Mouse (Mus musculus) hindbrain, embryonic 16.5 days (tissue): ENCODE data around the gene Taar6. TPM values are rescaled to one million over a fixed set of nuclear protein-coding genes. Genes with fewer than 3 reads are reported as not detected.

Experiments used
- ATAC-seq: fragments of 200-750 bp; cut with Nextera tagmentation; 2 replicates; pipeline ENCODE4 v1.8.0; 2017; ENCODE audit warnings: moderate TSS enrichment, moderate library complexity
- H3K27ac ChIP-seq: fragments of 300-500 bp; sonication (generic); 2 replicates; pipeline ENCODE4 v1.5.1; 2014; ENCODE audit warnings: low read depth, mild to moderate bottlenecking, control low read depth, low read length, moderate library complexity
- H3K27me3 ChIP-seq: fragments of 300-500 bp; sonication (generic); replicated peaks from 2 replicates; pipeline ENCODE4 v1.6.1; 2014; ENCODE audit warnings: low read length; ENCODE audit not compliant: control insufficient read depth, insufficient read depth
- H3K36me3 ChIP-seq: fragments of 300-500 bp; sonication (generic); 2 replicates; pipeline ENCODE4 v1.6.1; 2014; ENCODE audit warnings: mild to moderate bottlenecking, low read length, moderate library complexity, mixed read lengths; ENCODE audit not compliant: control insufficient read depth, insufficient read depth
- H3K4me1 ChIP-seq: fragments of 300-500 bp; sonication (generic); 2 replicates; pipeline ENCODE4 v1.6.1; 2014; ENCODE audit warnings: low read depth, low read length; ENCODE audit not compliant: control insufficient read depth, insufficient read depth
- H3K4me2 ChIP-seq: fragments of 300-500 bp; sonication (generic); 2 replicates; pipeline ENCODE4 v1.6.1; 2014; ENCODE audit warnings: mild to moderate bottlenecking, low read length, control low read depth, moderate library complexity
- H3K4me3 ChIP-seq: fragments of 300-500 bp; sonication (generic); 2 replicates; pipeline ENCODE4 v1.5.1; 2014; ENCODE audit warnings: mild to moderate bottlenecking, low read length, control low read depth, moderate library complexity
- H3K9ac ChIP-seq: fragments of 300-500 bp; sonication (generic); 2 replicates; pipeline ENCODE4 v1.6.1; 2014; ENCODE audit warnings: low read depth, mild to moderate bottlenecking, control low read depth, low read length, moderate library complexity
- H3K9me3 ChIP-seq: fragments of 300-500 bp; sonication (generic); 2 replicates; pipeline ENCODE4 v1.6.1; 2014; ENCODE audit warnings: mild to moderate bottlenecking, low read length, moderate library complexity; ENCODE audit not compliant: control insufficient read depth
- whole genome bisulfite sequencing: fragments of 180-500 bp; shearing (Covaris S2); extraction: QIAGEN DNeasy Blood & Tissue Kit; methylation state at CpG from one replicate; pipeline ENCODE4 v1.1.7; 2014; 5-methylcytosine and 5-hydroxymethylcytosine counted together
- polyA plus RNA-seq: library from polyadenylated mRNA; unstranded; fragments of >200 nt; fragmentation: Nextera tagmentation; extraction: Ambion mirVana; gene quantifications from 2 replicates; pipeline ENCODE4 v1.2.1, GENCODE M21; 2015

Taar6 gene
- polyA plus RNA-seq, 1 experiment from 2014 or later: not detected

DNA sequence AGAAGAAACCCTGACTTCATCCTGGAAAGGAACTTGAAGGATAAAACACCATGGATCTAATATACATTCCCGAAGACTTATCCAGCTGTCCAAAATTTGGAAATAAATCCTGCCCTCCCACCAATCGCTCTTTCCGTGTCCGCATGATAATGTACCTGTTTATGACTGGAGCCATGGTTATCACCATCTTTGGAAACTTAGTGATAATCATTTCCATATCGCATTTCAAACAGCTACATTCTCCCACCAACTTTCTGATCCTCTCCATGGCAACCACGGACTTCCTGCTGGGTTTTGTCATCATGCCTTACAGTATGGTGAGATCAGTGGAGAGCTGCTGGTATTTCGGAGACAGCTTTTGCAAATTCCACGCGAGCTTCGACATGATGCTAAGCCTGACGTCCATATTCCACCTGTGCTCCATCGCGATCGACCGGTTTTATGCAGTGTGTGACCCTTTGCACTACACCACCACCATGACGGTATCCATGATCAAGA, 35.9 kb downstream of the Taar6 start, which contains the start of gene Taar3:
Taar3 (plus strand) TSS at position 51 of the 498 bp plus-strand sequence.
- ATAC-seq: no peak
- Histone ChIP-seq H3K27me3 (no peaks in the 10 kb centered on the region), H3K27ac (no peak within 1 kb of the TSS), H3K9me3 (no peaks in the 10 kb centered on the region), H3K4me2 (no peak within 1 kb of the TSS), H3K9ac (no peak within 1 kb of the TSS), H3K36me3 (no peaks in the 10 kb centered on the region), H3K4me1 (no peaks in the 10 kb centered on the region), H3K4me3 (no peak within 1 kb of the TSS)
- 77% methylated on average over 16 of the region's 16 CpGs for WGBS

DNA sequence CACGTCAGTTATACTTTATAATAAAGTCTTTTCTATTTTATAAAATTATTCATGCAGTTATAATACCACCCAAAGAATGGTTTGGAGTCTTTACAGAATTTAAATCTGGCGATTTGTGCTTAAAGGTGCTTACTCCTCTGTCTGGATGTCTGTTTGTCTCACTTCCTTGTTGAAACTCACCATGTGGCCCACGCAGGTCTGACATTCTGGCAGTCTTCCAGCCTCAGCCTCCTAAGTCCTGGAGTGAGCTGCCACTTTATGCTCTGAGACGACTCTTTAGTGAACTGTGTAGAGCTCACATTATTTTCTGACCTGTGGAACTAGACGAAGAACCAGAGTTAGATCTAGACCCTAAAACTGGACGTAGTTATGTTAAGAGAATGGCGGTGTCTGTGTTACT, 37.4 kb downstream of the Taar6 start:
- Histone ChIP-seq H3K9ac (no peak overlapping the region), H3K27me3 (no peaks in the 10 kb centered on the region)
- 66% methylated on average over 7 of the region's 7 CpGs for WGBS

DNA sequence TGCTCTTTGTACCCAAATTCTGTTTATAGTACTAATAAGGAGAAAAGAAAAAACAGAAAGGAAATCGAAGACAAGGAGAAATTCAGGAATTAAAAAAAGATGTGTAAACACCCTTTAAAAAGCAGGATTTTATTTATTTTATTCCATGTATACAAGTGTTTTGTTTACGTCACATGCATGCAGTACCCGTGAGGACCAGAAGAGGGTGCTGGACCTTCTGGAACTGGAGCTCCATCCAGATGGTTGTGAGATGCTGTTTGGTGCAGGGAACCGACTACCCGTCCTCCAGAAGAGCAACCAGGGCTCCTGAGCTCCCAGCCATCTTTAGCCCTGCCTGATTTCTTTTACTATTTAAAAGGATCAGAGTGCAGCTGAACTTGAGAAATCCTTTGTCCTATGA, 43.0 kb downstream of the Taar6 start:
- no peaks in the 10 kb centered on the region for H3K36me3 ChIP-seq
- H3K4me2 ChIP-seq: no peak overlapping the region
- no peak overlapping the region for H3K4me3 ChIP-seq
- WGBS: 79% methylated on average over 5 of the region's 5 CpGs
- ATAC-seq: no peak
- H3K9ac ChIP-seq: no peak overlapping the region
- no peak overlapping the region for H3K27ac ChIP-seq
- no peaks in the 10 kb centered on the region for H3K4me1 ChIP-seq
- no peaks in the 10 kb centered on the region for H3K27me3 ChIP-seq
- H3K9me3 ChIP-seq: no peaks in the 10 kb centered on the region

More for the DNA sequence above, 37.4 kb downstream of the Taar6 start:
- no peak overlapping the region for H3K27ac ChIP-seq
- no peak overlapping the region for H3K4me3 ChIP-seq
- H3K36me3 ChIP-seq: no peaks in the 10 kb centered on the region
- no peak for ATAC-seq
- H3K9me3 ChIP-seq: no peaks in the 10 kb centered on the region
- no peak overlapping the region for H3K4me2 ChIP-seq
- H3K4me1 ChIP-seq: no peaks in the 10 kb centered on the region

DNA sequence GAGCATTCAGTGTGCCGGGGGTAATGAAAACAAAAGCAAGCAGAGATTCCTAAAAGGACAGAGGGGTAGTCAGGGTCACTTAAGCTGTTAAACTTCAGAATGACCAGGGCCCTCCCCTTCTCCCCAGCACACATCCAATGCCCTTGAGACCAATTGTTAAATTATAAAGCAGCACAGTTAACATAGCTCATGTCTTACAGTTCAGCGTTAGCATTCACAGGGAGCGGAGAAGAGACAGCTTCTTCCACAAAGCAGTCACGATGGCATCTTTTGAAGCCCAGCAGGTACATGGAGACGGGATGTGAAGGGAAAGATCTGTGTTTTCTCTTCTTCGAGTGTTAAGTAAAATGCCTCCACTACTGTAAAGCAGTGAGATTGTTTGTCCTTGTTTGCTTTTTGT, 47.1 kb downstream of the Taar6 start, which contains the start of gene Taar2:
Taar2 (plus strand) TSS at position 261 of the 400 bp plus-strand sequence.
- 43% methylated on average over 6 of the region's 6 CpGs for WGBS
- no peaks in the 10 kb centered on the region for H3K27me3 ChIP-seq
- H3K36me3 ChIP-seq: no peaks in the 10 kb centered on the region
- no peaks in the 10 kb centered on the region for H3K9me3 ChIP-seq
- no peak within 1 kb of the TSS for H3K27ac ChIP-seq
- ATAC-seq: no peak
- H3K9ac ChIP-seq: no peak within 1 kb of the TSS
- H3K4me1 ChIP-seq: no peaks in the 10 kb centered on the region
- H3K4me2 ChIP-seq: peak within 1 kb of the TSS; percentile 24; the same call in 1 of the 2 replicates
- no peak within 1 kb of the TSS for H3K4me3 ChIP-seq

DNA sequence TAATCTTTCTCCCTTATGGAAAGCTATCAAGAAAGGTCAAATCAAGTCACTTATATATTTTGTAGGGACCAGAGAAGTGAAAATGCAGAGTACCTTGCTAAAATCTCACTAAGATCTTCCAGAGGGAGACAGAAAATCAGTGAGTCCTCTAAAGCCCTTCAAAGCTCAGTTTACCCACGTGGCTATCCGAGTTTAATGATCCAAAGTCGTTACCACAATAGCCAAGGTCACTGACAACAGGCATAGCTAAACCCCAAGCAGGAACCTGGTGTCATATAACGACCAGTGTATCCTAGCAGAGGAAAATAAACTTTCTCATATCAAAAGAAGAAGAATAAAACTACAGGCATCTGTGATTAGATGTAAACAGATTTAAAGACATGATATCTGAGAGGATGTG, 47.8 kb downstream of the Taar6 start:
- H3K27me3 ChIP-seq: no peaks in the 10 kb centered on the region
- ATAC-seq: no peak
- no peaks in the 10 kb centered on the region for H3K9me3 ChIP-seq
- no peak overlapping the region for H3K4me3 ChIP-seq
- 54% methylated on average over 4 of the region's 4 CpGs for WGBS
- H3K4me1 ChIP-seq: no peaks in the 10 kb centered on the region
- H3K27ac ChIP-seq: no peak overlapping the region
- H3K36me3 ChIP-seq: no peaks in the 10 kb centered on the region
- no peak overlapping the region for H3K9ac ChIP-seq
- no peak overlapping the region for H3K4me2 ChIP-seq

Other genes starting within 250 kb of the Taar6 start
- 82.7 and 89.6 TPM in 2 replicates for gene Rps12, start 198.4 kb downstream of the Taar6 start, polyA plus RNA-seq
- gene Slc18b1, start 188.7 kb downstream of the Taar6 start, polyA plus RNA-seq: 18.9 and 20.2 TPM in 2 replicates
- gene Vnn3, start 134.2 kb downstream of the Taar6 start, polyA plus RNA-seq: 0.14 TPM in 1 of 2 replicates, not detected in the other
- gene Vnn1, start 91.0 kb downstream of the Taar6 start, polyA plus RNA-seq: 0.35 and 0.73 TPM in 2 replicates
- not detected in 2 replicates for gene Taar1, start 65.3 kb downstream of the Taar6 start, polyA plus RNA-seq
- gene Taar2, start 47.1 kb downstream of the Taar6 start, polyA plus RNA-seq: 0.15 TPM in 1 of 2 replicates, not detected in the other
- not detected in 2 replicates for gene Taar3, start 36.1 kb downstream of the Taar6 start, polyA plus RNA-seq
- gene Taar4, start 25.2 kb downstream of the Taar6 start, polyA plus RNA-seq: not detected in 2 replicates
- gene Taar5, start 14.9 kb downstream of the Taar6 start, polyA plus RNA-seq: 0.15 TPM in 1 of 2 replicates, not detected in the other
- not detected in 2 replicates for gene Taar7a, start 7.8 kb upstream of the Taar6 start, polyA plus RNA-seq
- gene Taar7b, start 14.3 kb upstream of the Taar6 start, polyA plus RNA-seq: not detected in 2 replicates
- gene Taar7d, start 41.6 kb upstream of the Taar6 start, polyA plus RNA-seq: not detected in 2 replicates
- not detected in 2 replicates for gene Taar7e, start 52.0 kb upstream of the Taar6 start, polyA plus RNA-seq
- gene Taar7f, start 63.9 kb upstream of the Taar6 start, polyA plus RNA-seq: not detected in 2 replicates
- gene Taar8a, start 90.9 kb upstream of the Taar6 start, polyA plus RNA-seq: not detected in 2 replicates
- gene Taar8b, start 106.6 kb upstream of the Taar6 start, polyA plus RNA-seq: not detected in 2 replicates
- gene Taar8c, start 116.3 kb upstream of the Taar6 start, polyA plus RNA-seq: not detected in 2 replicates
- not detected in 2 replicates for gene Taar9, start 123.9 kb upstream of the Taar6 start, polyA plus RNA-seq
- 336 and 358 TPM in 2 replicates for gene Stx7, start 163.7 kb upstream of the Taar6 start, polyA plus RNA-seq
- gene Moxd1, start 237.9 kb upstream of the Taar6 start, polyA plus RNA-seq: 9.7 and 10.2 TPM in 2 replicates